Comparison of ENCODE assay signal across 8 mouse cellular contexts in the genomic region with DNA sequence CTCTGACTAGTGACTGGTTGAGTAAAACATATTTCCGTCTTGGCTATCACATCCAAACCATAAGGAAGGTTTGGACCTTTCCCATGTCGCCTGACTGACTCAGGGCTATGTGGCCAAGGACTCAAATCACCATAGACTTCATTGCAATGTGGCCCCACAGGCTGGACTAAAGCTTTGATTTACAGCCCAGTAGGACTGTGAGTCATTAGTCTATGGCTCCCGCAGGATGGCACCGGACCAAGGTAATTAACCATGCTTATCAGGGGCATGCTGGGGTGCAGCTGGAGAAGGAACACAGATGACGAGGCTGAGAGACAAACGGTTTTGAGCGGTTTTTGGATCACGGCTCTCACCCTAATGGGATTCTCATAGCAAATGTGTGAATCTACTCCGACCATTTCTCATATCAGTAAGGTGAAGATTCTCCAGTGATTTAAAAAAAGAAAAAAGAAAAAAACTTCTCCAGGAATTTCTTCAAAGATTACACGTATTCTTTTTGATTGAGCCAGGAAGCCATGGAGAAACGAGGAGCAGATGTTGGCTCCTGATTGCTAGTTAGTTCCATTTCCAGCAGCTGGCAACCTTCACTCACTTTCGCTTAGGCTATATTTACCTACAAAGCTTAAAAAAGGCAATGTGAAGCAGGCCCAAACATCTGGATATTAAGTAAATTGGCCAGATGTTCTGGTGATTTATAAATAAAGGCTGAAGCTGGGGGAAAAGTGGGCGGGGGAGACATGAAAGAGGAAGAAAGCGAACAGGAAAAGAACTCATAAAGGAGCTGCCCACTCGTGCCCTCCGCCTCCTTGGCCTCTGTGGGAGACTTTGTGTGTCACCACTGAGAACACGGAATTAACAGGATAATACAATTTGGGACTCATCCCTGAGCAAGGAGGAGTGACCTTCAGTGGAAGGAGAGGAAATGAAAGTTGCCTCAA. TPM values are rescaled to one million over a fixed set of nuclear protein-coding genes. Genes with fewer than 3 reads are reported as not detected.
A peak's percentile ranks its signal among the peaks of the same experiment; 100 is the strongest.
DNase-seq lines count a peak whose midpoint lies in the region.

No protein-coding gene starts in this region.

- 30% methylated on average over 17 of the region's 17 CpGs for WGBS in limb, embryonic 10.5 days

- H3K4me3 ChIP-seq in limb, embryonic 10.5 days, result no peak overlapping the region; the same call in 1 of the 2 replicates

- DNase-seq in layer of hippocampus, postnatal 10 days (ENCODE audit: low spot score in 2 of 2), result peak; percentile 35 to 40
- DNase-seq in layer of hippocampus, adult 9-10 months (ENCODE audit: low spot score), result no peak
- peak; percentile 90 for DNase-seq in adrenal gland, adult 8-10 months
- peak; percentile 68 to 86 for DNase-seq in cerebellum, postnatal 25 days
- peak; percentile 48 for DNase-seq in limb, embryonic 10.5 days (ENCODE audit: low spot score)
- DNase-seq in c-Kit-positive CD71-positive TER-119-positive erythroid progenitor cells, embryonic 14.5 days (ENCODE audit: low spot score), result no peak
- DNase-seq in spleen, postnatal 36 days (ENCODE audit: low spot score in 2 of 2), result no peak
- no peak for DNase-seq in right cerebral cortex, adult 2 months (ENCODE audit: low spot score in 2 of 2)

- H3K36me3 ChIP-seq in limb, embryonic 10.5 days, result no peaks in the 10 kb centered on the region

- no peak overlapping the region; the same call in 1 of the 2 replicates for H3K27ac ChIP-seq in limb, embryonic 10.5 days

- H3K4me1 ChIP-seq in limb, embryonic 10.5 days, result peaks cover 47% of the 10 kb centered on the region

- H3K27me3 ChIP-seq in limb, embryonic 10.5 days (ENCODE audit: low read depth, poor library complexity, severe bottlenecking), result no peaks in the 10 kb centered on the region

- no peaks in the 10 kb centered on the region for H3K9me3 ChIP-seq in limb, embryonic 10.5 days (replicated peaks)

RNA-seq across cellular contexts. Expression of a gene that starts 26.2 kb away (rescaled TPM):
- total RNA-seq in layer of hippocampus, postnatal 10 days (2021), result 10 to 100 TPM; 29.9 to 31.2 TPM
- 10 to 100 TPM; 48.7 to 56.9 (median 53.8) TPM for total RNA-seq in adrenal gland, adult 8-10 months (2022)
- 11.0 and 13.9 TPM in 2 replicates for polyA plus RNA-seq in limb, embryonic 10.5 days (2016; fragmentation: Nextera tagmentation; extraction: Ambion mirVana)

Comparison
In these comparisons a context has a peak if more than half of its experiments do, and no peak if none do; other contexts are left out.
1. DNase-seq: peak in layer of hippocampus, postnatal 10 days (2 of 2), adrenal gland, adult 8-10 months (single experiment), cerebellum, postnatal 25 days (2 of 2) and limb, embryonic 10.5 days (single experiment); none in layer of hippocampus, adult 9-10 months (single experiment), c-Kit-positive CD71-positive TER-119-positive erythroid progenitor cells, embryonic 14.5 days (single experiment), spleen, postnatal 36 days (0 of 2) and right cerebral cortex, adult 2 months (0 of 2).